Mouse (Mus musculus) neural tube, embryonic 15.5 days (tissue): ENCODE measurements around the gene Egf. TPM values are rescaled to one million over a fixed set of nuclear protein-coding genes. Genes with fewer than 3 reads are reported as not detected.
"Not testable (repeated sequence)": the region's sequence is repeated elsewhere in the genome, so short reads cannot be mapped to it uniquely, and the experiment has no call there.

ENCODE experiments used
- ATAC-seq: fragments of 200-750 bp; cut with Nextera tagmentation; 2 replicates; pipeline ENCODE4 v1.8.0; 2017; ENCODE audit warnings: mild to moderate bottlenecking, moderate TSS enrichment, moderate library complexity; ENCODE audit not compliant: low FRiP score
- H3K27ac ChIP-seq: fragments of 300-500 bp; sonication (generic); replicated peaks from 2 replicates; pipeline ENCODE4 v1.5.1; 2015; ENCODE audit warnings: mild to moderate bottlenecking, inconsistent platforms
- H3K27me3 ChIP-seq: fragments of 300-500 bp; sonication (generic); replicated peaks from 2 replicates; pipeline ENCODE4 v1.6.1; 2015; ENCODE audit warnings: inconsistent platforms
- H3K36me3 ChIP-seq: fragments of 300-500 bp; sonication (generic); 2 replicates; pipeline ENCODE4 v1.6.1; 2015; ENCODE audit warnings: inconsistent platforms
- H3K4me1 ChIP-seq: fragments of 300-500 bp; sonication (generic); 2 replicates; pipeline ENCODE4 v1.6.1; 2015; ENCODE audit warnings: inconsistent platforms
- H3K4me2 ChIP-seq: fragments of 300-500 bp; sonication (generic); 2 replicates; pipeline ENCODE4 v1.6.1; 2015; ENCODE audit warnings: inconsistent platforms, mild to moderate bottlenecking, moderate library complexity
- H3K4me3 ChIP-seq: fragments of 300-500 bp; sonication (generic); replicated peaks from 2 replicates; pipeline ENCODE4 v1.5.1; 2015; ENCODE audit warnings: mild to moderate bottlenecking, inconsistent platforms
- H3K9ac ChIP-seq: fragments of 300-500 bp; sonication (generic); replicated peaks from 2 replicates; pipeline ENCODE4 v1.6.1; 2015; ENCODE audit warnings: mild to moderate bottlenecking, inconsistent platforms
- H3K9me3 ChIP-seq: fragments of 300-500 bp; sonication (generic); replicated peaks from 2 replicates; pipeline ENCODE4 v1.6.1; 2016; ENCODE audit warnings: inconsistent platforms
- WGBS: fragments of 180-500 bp; shearing (Covaris S2); methylation state at CpG from one replicate; pipeline ENCODE4 v1.1.7; 2015; ENCODE audit warnings: mixed read lengths; 5-methylcytosine and 5-hydroxymethylcytosine counted together
- polyA plus RNA-seq: library from polyadenylated mRNA; unstranded; fragments of >200 nt; fragmentation: Nextera tagmentation; extraction: Ambion mirVana; gene quantifications from 2 replicates; pipeline ENCODE4 v1.2.1, GENCODE M21; 2015

Egf gene
- polyA plus RNA-seq, 1 experiment from 2014 or later = 1.6 TPM

DNA sequence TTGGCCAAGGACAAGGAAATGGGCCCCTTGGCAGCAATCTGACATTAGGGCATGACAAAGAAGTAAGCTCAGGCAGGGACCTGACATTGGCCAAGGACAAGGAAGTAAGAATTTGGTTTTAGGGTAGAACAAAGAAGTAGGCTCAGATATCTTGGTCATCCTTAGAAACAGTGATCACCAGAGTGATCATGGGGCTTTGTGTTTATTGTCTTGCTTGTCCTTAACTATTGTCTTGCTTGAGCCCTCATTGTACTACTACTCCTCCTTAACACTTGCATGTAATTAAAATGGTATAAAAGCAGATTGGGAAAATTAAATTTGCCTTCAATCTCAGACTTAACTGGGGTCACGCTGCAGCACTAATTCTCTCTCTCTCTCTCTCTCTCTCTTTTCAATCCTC is 2.5 kb upstream of the Egf start:
- not testable (repeated sequence) for H3K9ac ChIP-seq, H3K36me3 ChIP-seq, H3K4me2 ChIP-seq, H3K27me3 ChIP-seq, H3K9me3 ChIP-seq, H3K27ac ChIP-seq, ATAC-seq, H3K4me3 ChIP-seq
- H3K4me1 ChIP-seq = peaks cover 14% of the 10 kb centered on the region
- 96% methylated on average over 1 of the region's 1 CpGs for whole genome bisulfite sequencing

DNA sequence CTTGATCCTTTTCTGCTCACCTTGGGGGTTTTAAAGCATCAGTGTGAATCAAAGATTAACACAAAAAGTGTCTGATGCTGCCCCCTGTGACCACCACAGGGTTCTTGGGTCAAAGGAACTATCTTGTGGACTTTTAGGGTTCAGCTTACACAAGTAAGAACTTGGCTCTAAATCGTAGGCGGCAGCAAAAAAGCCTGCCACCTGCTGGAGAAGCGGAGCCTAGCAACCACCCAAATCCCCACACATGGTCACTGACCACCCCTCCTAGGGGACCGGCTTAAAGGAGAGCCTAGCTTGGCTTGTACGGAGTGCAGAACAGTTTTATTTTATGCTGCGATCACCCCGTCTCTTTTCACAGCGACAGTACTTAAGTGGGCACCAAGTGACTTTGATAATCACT is 10.3 kb downstream of the Egf start:
- WGBS = 69% methylated on average over 8 of the region's 8 CpGs
- H3K9ac ChIP-seq = no peak overlapping the region
- no peak for ATAC-seq
- no peak overlapping the region for H3K27ac ChIP-seq
- H3K9me3 ChIP-seq = no peaks in the 10 kb centered on the region
- H3K4me3 ChIP-seq = no peak overlapping the region
- no peaks in the 10 kb centered on the region for H3K4me1 ChIP-seq
- no peaks in the 10 kb centered on the region for H3K36me3 ChIP-seq
- H3K27me3 ChIP-seq = no peaks in the 10 kb centered on the region
- H3K4me2 ChIP-seq = no peak overlapping the region

DNA sequence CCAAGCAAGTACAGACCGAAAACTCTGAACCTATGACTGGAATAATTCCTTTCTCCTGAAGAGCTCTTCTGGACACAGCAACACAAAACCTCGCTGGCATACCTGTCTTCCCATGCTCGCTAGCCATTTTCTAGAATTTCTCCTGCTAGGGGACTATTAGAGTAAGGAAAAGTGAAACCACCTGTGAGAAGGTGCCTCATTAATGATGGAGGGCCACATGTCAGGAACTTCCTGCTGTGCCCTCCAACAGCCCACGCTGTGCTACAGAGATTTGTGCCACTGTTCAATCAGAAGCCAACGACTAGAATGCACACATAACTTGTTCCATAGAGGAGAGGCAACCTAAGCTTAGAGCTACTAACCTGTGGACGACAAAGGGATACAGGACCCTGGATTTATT is 12.3 kb downstream of the Egf start:
- WGBS = 84% methylated on average over 6 of the region's 6 CpGs
- Histone ChIP-seq H3K27ac (no peak overlapping the region), H3K27me3 (no peaks in the 10 kb centered on the region), H3K9ac (no peak overlapping the region), H3K9me3 (no peaks in the 10 kb centered on the region), H3K36me3 (no peaks in the 10 kb centered on the region), H3K4me3 (no peak overlapping the region), H3K4me2 (no peak overlapping the region), H3K4me1 (no peaks in the 10 kb centered on the region)
- no peak for ATAC-seq

DNA sequence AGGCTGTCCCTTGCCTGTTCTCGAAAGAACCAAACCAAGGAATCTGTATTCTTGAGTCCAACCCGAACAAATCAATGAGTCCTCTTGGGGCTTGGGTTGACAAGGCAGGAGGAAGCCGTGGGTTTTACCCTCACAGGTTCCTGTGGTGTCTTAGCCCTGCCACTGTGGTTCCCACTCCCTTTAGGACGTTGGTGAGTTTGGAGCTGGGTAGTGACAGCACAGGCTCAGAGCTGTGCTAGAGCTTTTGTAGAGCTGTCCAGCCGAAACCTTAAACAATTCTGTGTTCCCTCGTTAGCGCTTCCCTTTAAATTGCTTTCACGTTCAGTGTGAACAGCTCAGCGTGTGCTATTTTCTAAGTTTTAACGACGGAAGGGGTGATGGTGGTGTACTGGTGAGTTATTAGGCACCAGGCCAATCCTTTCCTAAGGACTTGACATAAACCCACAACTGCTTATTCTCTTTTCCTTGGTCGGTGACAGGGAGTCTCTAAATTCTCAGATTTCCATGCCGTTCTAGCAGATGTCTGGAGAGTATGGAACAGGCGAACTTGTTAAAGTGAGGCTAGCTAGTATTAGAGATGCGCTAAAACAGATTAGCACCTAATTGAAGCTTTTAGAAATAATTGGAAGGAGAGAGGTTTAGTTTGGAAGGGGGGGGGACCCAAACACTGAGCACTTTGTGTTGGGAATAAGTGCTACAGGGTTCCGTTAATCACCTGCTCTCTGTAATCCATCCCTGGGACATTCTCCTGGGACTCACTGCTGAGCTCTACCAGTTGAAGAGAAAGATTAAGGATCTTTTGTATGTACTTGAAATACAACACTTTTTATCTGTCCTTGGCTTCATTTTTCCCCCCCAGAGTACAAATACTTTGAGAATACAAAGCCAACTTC is 16.6 kb downstream of the Egf start:
- H3K4me1 ChIP-seq = no peaks in the 10 kb centered on the region
- no peaks in the 10 kb centered on the region for H3K36me3 ChIP-seq
- no peaks in the 10 kb centered on the region for H3K9me3 ChIP-seq
- H3K27me3 ChIP-seq = no peaks in the 10 kb centered on the region
- H3K9ac ChIP-seq = no peak overlapping the region
- H3K4me2 ChIP-seq = no peak overlapping the region
- WGBS = 66% methylated on average over 16 of the region's 16 CpGs
- ATAC-seq = no peak
- H3K4me3 ChIP-seq = no peak overlapping the region
- H3K27ac ChIP-seq = no peak overlapping the region

DNA sequence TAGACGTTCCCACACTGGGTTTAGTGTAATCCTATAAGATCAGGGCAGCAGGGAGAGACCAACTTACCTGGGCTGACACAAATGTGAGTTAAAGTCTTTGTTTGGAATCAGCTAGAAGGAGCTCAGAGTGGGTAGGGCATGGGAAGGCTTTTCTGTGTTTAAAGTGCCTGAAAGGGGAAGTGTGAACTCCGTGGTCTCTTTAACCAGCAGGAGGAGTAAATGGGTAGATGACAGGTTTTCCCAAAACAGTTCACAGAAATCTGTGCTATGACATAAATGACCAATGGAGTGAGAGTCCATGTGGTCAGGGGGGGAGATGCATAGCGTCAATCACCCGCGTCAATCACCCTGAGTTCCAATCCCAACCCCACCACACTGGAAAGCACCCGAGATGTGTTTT is 23.5 kb downstream of the Egf start:
- H3K9ac ChIP-seq = no peak overlapping the region
- WGBS = 86% methylated on average over 6 of the region's 6 CpGs
- H3K4me2 ChIP-seq = no peak overlapping the region
- H3K27me3 ChIP-seq = no peaks in the 10 kb centered on the region
- no peak overlapping the region for H3K27ac ChIP-seq
- no peaks in the 10 kb centered on the region for H3K4me1 ChIP-seq
- no peaks in the 10 kb centered on the region for H3K9me3 ChIP-seq
- H3K4me3 ChIP-seq = no peak overlapping the region
- ATAC-seq = no peak
- no peaks in the 10 kb centered on the region for H3K36me3 ChIP-seq

DNA sequence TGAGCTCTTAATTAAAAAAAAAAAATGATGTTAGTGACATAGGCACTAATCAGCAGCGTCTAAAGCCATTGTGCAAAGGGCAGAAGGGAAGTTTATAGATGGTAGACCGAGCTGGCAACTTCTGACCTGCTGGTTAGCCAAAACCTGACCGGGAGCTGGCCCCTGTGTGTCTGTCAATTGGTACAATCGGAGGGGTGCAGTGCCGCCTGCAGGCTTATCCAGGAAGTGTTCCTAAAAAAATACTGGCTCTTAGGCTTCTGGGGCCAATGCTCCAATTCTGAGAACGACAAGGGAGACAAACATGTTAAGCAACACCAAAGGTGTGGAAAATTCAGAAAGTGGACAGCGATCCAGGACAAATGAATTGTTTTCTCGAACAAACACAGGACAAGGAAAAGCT is 24.7 kb downstream of the Egf start:
- Histone ChIP-seq H3K27ac (no peak overlapping the region), H3K9ac (no peak overlapping the region), H3K4me3 (no peak overlapping the region), H3K27me3 (no peaks in the 10 kb centered on the region), H3K4me1 (peaks cover 4% of the 10 kb centered on the region), H3K9me3 (no peaks in the 10 kb centered on the region), H3K36me3 (no peaks in the 10 kb centered on the region), H3K4me2 (no peak overlapping the region)
- 30% methylated on average over 8 of the region's 8 CpGs for WGBS
- ATAC-seq = no peak

DNA sequence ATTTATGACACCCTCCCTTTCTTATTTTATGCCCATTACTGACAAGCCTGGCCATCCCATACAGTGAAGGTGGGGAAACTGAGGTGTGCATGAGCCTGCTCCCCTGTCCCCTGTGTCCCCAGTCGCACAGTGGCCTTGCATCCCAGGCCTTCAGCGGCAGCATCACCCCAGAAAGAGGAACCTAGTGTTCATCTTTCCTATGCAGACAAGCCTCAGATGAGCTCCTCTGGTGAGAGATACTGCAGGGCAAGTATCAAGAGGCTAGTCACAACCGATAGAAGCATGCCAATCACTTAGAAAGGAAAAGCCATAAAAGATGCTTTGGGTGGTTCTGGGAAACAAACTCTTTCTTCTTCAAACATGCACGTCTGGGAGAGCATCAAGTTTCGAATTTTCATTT is 25.2 kb downstream of the Egf start:
- Histone ChIP-seq H3K36me3 (no peaks in the 10 kb centered on the region), H3K9me3 (no peaks in the 10 kb centered on the region), H3K4me3 (no peak overlapping the region), H3K4me2 (no peak overlapping the region), H3K4me1 (peaks cover 4% of the 10 kb centered on the region), H3K27me3 (no peaks in the 10 kb centered on the region), H3K27ac (no peak overlapping the region), H3K9ac (no peak overlapping the region)
- 69% methylated on average over 5 of the region's 5 CpGs for WGBS
- ATAC-seq = no peak

DNA sequence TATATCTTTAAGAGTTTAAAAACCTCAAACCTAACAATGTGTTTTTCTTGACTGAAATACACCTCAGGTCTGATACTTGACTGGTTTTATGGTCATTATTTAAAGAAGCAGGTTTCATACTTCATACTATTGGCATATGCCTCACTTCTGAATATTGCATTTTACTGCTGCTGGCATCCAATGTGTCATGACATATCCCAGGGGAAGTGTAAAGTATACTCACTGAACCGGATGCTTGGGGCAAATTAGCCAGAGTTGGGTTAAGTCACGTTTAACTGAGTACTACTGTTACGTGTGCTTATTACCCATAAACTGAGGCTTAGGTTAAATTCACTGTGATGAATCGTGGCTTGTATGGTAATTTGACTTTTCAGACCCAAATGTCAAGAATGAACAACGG is 29.5 kb downstream of the Egf start:
- ATAC-seq = peak; percentile 37

DNA sequence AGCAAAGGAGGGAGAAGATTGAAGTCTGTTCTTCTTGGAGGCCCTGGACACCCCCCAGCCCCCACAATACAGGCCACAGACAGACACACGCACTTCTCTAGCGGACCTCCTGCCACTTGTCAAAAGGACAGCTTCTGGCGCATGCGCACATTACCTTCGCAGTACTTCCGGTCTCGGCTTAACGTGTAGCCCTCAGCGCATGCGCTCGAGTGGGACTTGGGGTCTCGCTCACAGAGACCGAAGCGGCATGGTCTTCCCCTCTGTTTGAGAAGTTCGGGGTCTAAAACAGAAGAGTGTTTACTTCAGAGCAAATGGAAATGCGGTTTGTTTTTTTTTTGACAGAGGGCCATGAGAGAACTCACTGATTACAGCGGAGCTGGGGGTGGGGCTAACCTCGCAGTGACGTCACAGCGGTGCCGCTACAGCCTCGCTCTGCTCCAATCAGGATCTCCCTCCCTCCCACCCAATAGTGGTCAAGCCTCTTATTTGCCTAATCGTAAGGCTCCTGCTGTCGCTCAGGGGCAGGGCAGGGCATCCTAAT is 30.1 kb downstream of the Egf start:
- H3K36me3 ChIP-seq = no peaks in the 10 kb centered on the region
- peak overlapping the region; percentile 65 for H3K4me3 ChIP-seq
- no peaks in the 10 kb centered on the region for H3K27me3 ChIP-seq
- peak overlapping the region; percentile 74 for H3K4me2 ChIP-seq
- ATAC-seq = peak; percentile 98
- H3K27ac ChIP-seq = peak overlapping the region; percentile 93
- WGBS = 2% methylated on average over 24 of the region's 24 CpGs
- H3K4me1 ChIP-seq = peaks cover 13% of the 10 kb centered on the region
- peak overlapping the region; percentile 63 for H3K9ac ChIP-seq
- H3K9me3 ChIP-seq = no peaks in the 10 kb centered on the region

More for the DNA sequence above, 29.5 kb downstream of the Egf start:
- Histone ChIP-seq H3K27me3 (no peaks in the 10 kb centered on the region), H3K4me3 (peak overlapping the region; percentile 65), H3K4me1 (peaks cover 13% of the 10 kb centered on the region), H3K9me3 (no peaks in the 10 kb centered on the region), H3K27ac (peak overlapping the region; percentile 93), H3K9ac (no peak overlapping the region), H3K4me2 (peak overlapping the region; percentile 74), H3K36me3 (no peaks in the 10 kb centered on the region)
- WGBS = 39% methylated on average over 5 of the region's 5 CpGs

DNA sequence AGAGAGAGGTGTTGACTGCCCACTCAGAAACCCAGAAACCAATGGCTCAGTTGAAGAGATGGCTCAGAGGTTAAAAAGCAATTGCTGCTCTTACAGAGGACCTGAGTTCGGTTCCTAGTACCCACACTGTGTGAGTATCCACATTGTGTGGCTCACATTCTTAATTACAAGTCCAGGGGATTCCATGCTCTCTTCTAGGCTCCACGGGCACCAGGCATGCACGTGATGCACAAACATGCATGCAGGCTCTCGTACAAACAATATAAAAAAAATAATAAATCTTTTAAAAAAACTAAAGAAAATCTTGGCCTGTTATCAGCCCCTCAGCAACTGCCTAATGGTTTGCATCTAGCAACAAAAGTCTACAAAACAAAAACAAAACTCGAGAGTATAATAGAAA is 30.6 kb downstream of the Egf start:
- Histone ChIP-seq H3K27ac (peak overlapping the region; percentile 93), H3K36me3 (no peaks in the 10 kb centered on the region), H3K9ac (peak overlapping the region; percentile 63), H3K27me3 (no peaks in the 10 kb centered on the region), H3K4me1 (peaks cover 13% of the 10 kb centered on the region), H3K4me3 (peak overlapping the region; percentile 65), H3K4me2 (peak overlapping the region; percentile 74), H3K9me3 (no peaks in the 10 kb centered on the region)
- ATAC-seq = peak; percentile 20
- WGBS = 64% methylated on average over 5 of the region's 5 CpGs

DNA sequence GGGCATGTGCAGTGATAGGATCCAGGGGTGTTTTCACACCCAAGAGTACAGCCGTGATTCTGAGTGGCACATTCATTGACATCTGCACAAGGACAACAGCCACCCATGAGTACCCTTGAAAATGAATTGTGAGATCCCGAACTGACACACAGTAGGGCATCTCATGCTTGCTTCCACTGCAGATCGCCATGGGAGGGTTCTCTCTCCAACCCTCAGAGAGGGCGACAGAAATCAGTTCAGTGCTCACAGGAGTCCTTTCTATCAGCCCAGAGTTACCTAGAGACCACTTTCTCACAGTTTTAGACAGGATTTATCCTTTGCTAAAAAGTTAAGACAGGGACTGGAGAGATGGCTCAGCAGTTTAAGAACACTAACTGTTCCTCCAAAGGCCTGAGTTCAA is 31.8 kb downstream of the Egf start:
- H3K4me2 ChIP-seq = no peak overlapping the region
- H3K27me3 ChIP-seq = no peaks in the 10 kb centered on the region
- H3K27ac ChIP-seq = no peak overlapping the region
- ATAC-seq = no peak
- 67% methylated on average over 4 of the region's 4 CpGs for WGBS
- no peaks in the 10 kb centered on the region for H3K9me3 ChIP-seq
- H3K9ac ChIP-seq = no peak overlapping the region
- H3K4me3 ChIP-seq = no peak overlapping the region
- peaks cover 13% of the 10 kb centered on the region for H3K4me1 ChIP-seq
- H3K36me3 ChIP-seq = no peaks in the 10 kb centered on the region

DNA sequence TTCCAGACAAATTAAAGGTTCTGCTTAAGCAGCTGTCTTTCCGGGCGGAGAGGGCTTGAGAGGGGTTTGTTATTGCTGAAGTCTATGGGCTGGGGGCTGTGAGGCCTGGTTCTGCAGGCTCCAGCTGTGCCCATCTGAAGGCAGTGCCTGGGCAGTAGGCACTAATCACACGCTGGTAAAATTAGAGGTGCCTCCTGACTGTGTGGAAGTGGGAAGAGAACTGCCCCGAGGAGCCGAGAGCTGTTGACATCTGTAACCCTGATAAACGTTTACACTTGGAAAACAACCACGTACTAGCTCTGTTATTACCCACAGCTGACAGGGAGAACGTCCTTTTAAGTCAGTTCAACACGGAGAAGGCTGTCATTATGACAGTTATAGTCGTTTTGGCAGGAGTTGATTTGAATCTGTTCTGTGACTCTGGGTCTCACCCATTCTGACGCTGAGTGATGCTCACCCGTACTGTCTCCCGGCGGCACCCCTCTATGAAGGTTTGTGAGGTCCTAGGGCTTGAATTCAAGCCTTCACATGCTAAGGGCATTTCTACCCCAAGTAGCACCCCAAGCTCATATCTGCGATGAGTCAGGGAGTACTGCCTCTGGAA is 40.5 kb downstream of the Egf start:
- Histone ChIP-seq H3K4me1 (no peaks in the 10 kb centered on the region), H3K4me2 (no peak overlapping the region), H3K27ac (no peak overlapping the region), H3K9ac (no peak overlapping the region), H3K36me3 (0 out of 2 replicates have a peak, but pooled peaks cover 10% of the 10 kb centered on the region), H3K9me3 (no peaks in the 10 kb centered on the region), H3K4me3 (no peak overlapping the region), H3K27me3 (no peaks in the 10 kb centered on the region)
- no peak for ATAC-seq
- WGBS = 76% methylated on average over 15 of the region's 15 CpGs
